Mouse (Mus musculus): ENCODE results near the gene Uaca.

GRCm38 (mm10) chr9:60832233-60832632 lies 37.9 kb downstream of the Uaca start:
- TF ChIP-seq POLR2A (IDR thresholded peaks at IDR 0.05; ENCODE audit: borderline replicate concordance, extremely low read depth, low read depth, low read length) (no peak), CTCF (IDR thresholded peaks at IDR 0.05; ENCODE audit: insufficient read depth, low read length) (no peak)

Data from lung, adult 2 months (tissue).